Mouse (Mus musculus) midbrain, embryonic 10.5 days (tissue): ENCODE measurements at regions not wholly inside any gene's neighbourhood (a gene's known extent, or its start where the extent isn't known, plus 50 kb on each side); places are given as distances from the start of the nearest gene placed in this dataset.

ENCODE experiments used
- DNase-seq: peaks from one replicate; pipeline ENCODE4 v3.0.0-alpha.2; 2017; ENCODE audit warnings: low spot score
- H3K27ac ChIP-seq: fragments of 300-500 bp; sonication (generic); replicated peaks from 2 replicates; pipeline ENCODE4 v1.5.1; 2016; ENCODE audit warnings: mild to moderate bottlenecking
- H3K27me3 ChIP-seq: fragments of 300-500 bp; sonication (generic); 2 replicates; pipeline ENCODE4 v1.6.1; 2016; ENCODE audit warnings: low read depth, mild to moderate bottlenecking; ENCODE audit not compliant: poor library complexity, severe bottlenecking
- H3K36me3 ChIP-seq: fragments of 300-500 bp; sonication (generic); 2 replicates; pipeline ENCODE4 v1.6.1; 2016; ENCODE audit warnings: mild to moderate bottlenecking, moderate library complexity
- H3K4me1 ChIP-seq: fragments of 300-500 bp; sonication (generic); 2 replicates; pipeline ENCODE4 v1.6.1; 2016
- H3K4me3 ChIP-seq: fragments of 300-500 bp; sonication (generic); 2 replicates; pipeline ENCODE4 v1.5.1; 2016; ENCODE audit warnings: mild to moderate bottlenecking, moderate library complexity
- H3K9me3 ChIP-seq: fragments of 300-500 bp; sonication (generic); replicated peaks from 2 replicates; pipeline ENCODE4 v1.6.1; 2016; ENCODE audit warnings: mild to moderate bottlenecking
- WGBS: fragments of 180-500 bp; shearing (Covaris S2); methylation state at CpG from one replicate; pipeline ENCODE4 v1.1.7; 2016; 5-methylcytosine and 5-hydroxymethylcytosine counted together

DNA sequence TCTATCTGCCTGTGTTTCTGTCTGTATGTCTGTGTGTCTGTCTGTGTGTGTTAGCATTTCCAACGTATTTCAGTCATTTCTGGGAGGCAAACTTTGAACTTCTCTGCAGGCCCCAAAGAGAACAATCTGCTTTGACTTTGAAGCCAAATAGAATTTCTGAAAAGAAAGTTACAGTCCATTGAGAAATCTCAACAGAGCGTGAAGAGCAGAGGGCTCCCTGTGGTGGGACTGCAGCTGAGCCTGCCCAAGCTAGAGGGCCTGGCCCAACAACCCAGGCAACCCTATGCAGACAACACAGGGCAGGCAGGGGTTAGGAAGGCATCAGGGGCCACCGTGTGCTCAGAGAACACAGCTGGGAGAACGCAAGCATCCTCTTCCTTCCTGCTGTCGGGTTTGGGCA lies 143.7 kb downstream of the Ptpn20 start:
- WGBS = 46% methylated on average over 5 of the region's 5 CpGs
- H3K27me3 ChIP-seq = no peaks in the 10 kb centered on the region
- no peaks in the 10 kb centered on the region for H3K9me3 ChIP-seq
- peaks cover 26% of the 10 kb centered on the region for H3K4me1 ChIP-seq
- no peaks in the 10 kb centered on the region for H3K36me3 ChIP-seq
- no peak overlapping the region for H3K27ac ChIP-seq
- H3K4me3 ChIP-seq = no peak overlapping the region
- DNase-seq = peak; percentile 23

DNA sequence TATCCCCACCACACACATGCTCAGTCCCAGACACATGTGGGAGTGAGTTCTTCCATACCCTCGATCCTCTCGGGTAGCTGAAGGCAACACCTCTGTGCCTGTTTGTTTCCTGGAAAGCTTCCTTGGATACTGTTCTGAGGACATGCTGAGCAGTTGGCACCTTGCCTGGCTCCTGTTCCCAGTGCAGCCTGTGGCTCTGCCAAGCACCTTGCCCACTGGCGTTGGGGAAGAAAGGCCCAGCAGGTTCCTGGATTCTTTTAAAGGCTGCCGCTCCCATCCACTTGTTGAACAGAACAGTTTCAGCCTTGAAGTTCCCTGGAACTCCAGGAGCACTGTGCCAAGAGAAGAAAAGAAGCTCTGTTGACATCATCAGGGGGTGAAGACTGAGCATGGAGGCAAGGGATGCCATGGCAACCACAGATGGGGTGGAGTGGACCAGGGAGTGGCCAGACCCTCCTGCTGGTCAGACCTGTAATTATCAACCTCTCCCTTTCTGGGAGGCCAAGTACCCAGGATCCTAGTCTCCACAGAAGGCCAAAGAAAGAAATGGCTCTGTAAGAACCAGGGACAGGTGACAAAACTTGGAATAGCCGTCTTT lies 145.5 kb downstream of the Ptpn20 start:
- Histone ChIP-seq H3K27ac (no peak overlapping the region), H3K4me1 (peaks cover 17% of the 10 kb centered on the region), H3K4me3 (no peak overlapping the region), H3K27me3 (no peaks in the 10 kb centered on the region), H3K9me3 (no peaks in the 10 kb centered on the region), H3K36me3 (no peaks in the 10 kb centered on the region)
- no peak for DNase-seq
- 77% methylated on average over 5 of the region's 5 CpGs for WGBS

DNA sequence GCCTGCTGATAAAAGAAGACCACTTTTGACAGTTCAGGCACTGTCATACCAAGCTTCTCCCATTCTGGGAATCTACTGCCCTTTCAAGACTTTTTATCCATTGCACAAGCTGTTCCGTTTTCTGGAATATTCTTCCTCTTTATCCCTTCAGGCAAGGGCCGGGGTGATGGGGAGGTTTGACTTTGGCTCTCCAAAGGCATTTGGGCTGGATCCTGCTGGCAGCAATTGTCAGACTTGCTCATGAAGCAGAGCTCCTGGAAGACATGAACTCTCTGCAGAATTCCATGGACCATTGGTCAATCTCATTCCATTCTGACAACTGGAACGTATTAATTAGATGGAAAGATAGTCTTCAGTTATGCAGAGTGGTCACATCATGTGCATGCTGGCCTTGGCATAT lies 146.6 kb downstream of the Ptpn20 start:
- WGBS = 88% methylated on average over 3 of the region's 3 CpGs
- Histone ChIP-seq H3K27ac (no peak overlapping the region), H3K4me1 (peaks cover 17% of the 10 kb centered on the region), H3K27me3 (no peaks in the 10 kb centered on the region), H3K4me3 (no peak overlapping the region), H3K36me3 (no peaks in the 10 kb centered on the region), H3K9me3 (no peaks in the 10 kb centered on the region)
- no peak for DNase-seq

DNA sequence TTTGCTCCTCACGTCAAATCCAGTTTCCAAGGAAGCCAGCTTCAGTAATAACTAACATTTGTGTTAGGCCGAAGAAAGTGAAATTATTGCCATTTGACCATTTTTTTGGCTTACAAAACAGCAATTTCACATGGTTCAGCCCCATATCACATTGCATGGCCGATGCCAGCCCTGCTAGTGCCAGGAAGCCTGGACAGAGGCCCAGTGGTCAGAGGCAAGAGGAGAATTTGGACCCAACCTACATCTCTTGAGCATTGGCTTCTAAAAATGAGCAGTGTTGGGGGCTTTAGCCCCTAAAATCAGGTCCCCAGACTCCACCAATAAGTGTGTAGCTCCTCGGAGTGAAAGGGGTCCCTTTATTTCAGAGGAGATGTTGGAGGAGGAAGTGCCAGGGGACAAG lies 157.2 kb downstream of the Ptpn20 start:
- Histone ChIP-seq H3K9me3 (no peaks in the 10 kb centered on the region; the same call in 1 of the 2 replicates), H3K27me3 (no peaks in the 10 kb centered on the region), H3K4me3 (no peak overlapping the region), H3K27ac (no peak overlapping the region), H3K36me3 (no peaks in the 10 kb centered on the region), H3K4me1 (peaks cover 10% of the 10 kb centered on the region)
- DNase-seq = no peak
- 90% methylated on average over 4 of the region's 4 CpGs for WGBS

DNA sequence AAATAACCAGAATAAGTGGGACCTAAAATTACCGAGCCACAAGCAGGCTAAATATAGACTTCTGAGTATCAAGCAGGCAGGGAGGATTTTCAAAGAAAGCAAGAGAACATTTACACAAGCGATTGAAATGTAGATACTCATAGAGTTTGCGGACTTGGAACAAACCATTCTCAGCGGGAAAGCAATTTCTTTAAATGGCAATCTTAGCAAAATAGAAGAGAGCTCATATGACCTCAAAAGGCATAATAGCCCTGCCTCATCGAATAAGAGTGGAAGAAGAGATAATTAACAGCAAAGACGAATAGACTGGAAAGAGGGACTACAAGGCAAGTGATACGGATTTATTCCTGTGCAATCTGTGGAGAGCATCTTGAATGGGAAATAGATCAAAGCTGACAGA lies 163.7 kb upstream of the Gdf10 start:
- 84% methylated on average over 7 of the region's 7 CpGs for WGBS
- DNase-seq = no peak
- Histone ChIP-seq H3K27ac (no peak overlapping the region), H3K36me3 (no peaks in the 10 kb centered on the region), H3K4me3 (no peak overlapping the region), H3K9me3 (0 out of 2 replicates have a peak, but pooled peaks cover 4% of the 10 kb centered on the region), H3K4me1 (no peaks in the 10 kb centered on the region), H3K27me3 (no peaks in the 10 kb centered on the region)

DNA sequence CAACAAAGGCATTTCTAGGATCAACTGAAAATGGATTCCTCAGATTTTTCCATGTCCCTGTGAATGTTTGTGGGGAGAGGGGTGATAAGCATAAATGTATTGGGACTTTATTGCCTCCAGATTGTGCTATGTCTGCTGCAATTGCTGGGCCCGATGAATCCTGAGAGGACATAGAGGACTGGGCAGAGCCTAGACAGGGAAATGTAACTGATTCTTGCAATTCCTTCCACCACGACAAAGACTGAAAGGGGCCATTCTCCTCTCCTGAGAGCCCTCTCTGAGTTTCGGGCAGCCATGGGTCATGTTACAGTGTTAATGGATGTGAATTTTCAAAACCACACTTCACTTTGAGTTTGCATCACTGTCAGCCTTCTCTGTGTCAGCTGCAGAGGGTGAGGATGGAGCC lies 159.7 kb upstream of the Gdf10 start:
- DNase-seq = no peak
- Histone ChIP-seq H3K27ac (no peak overlapping the region), H3K4me1 (no peaks in the 10 kb centered on the region), H3K36me3 (no peaks in the 10 kb centered on the region), H3K9me3 (no peaks in the 10 kb centered on the region), H3K4me3 (no peak overlapping the region), H3K27me3 (no peaks in the 10 kb centered on the region)
- WGBS = 67% methylated on average over 3 of the region's 3 CpGs

DNA sequence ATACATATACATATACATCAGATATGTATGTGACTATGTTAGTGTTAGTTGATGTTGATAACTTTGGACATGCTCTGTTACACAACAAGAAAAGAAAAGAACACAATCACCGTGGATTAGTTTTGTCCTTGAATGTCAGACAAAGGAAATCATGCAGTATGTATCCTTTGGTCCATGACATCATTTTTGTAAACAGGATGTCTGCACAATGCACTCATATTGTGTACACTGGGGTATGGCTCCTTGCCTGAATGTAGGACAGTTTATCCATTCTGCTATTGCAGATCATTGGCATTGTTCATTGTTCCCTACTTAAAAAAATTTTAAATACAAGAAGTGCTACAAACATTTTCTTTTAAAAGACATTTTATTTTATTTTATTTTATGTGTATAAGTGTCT lies 157.6 kb upstream of the Gdf10 start:
- WGBS = 81% methylated on average over 1 of the region's 1 CpGs
- no peaks in the 10 kb centered on the region for H3K36me3 ChIP-seq
- no peak overlapping the region for H3K27ac ChIP-seq
- H3K27me3 ChIP-seq = no peaks in the 10 kb centered on the region
- no peak for DNase-seq
- no peaks in the 10 kb centered on the region for H3K4me1 ChIP-seq
- no peak overlapping the region for H3K4me3 ChIP-seq
- no peaks in the 10 kb centered on the region for H3K9me3 ChIP-seq

DNA sequence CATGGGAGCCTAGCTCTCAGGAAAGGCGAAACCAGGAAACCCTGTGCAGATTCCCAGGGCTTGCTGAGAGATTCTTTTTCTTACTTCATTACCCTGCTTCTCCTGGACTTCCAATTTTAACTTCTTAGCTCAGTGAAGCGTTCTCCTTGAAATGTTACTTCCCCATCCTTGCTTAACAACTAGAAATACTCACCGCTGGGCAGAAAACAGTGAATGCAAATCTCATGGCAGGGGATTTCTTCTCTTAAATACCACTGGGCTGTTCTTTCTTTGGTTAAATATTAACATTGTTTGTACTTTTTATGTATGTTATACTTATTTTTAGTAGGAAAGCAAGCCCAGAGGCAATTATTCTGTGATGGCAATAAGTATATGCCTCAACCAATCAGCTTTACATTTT lies 151.0 kb upstream of the Gdf10 start:
- H3K9me3 ChIP-seq = no peaks in the 10 kb centered on the region
- H3K4me1 ChIP-seq = no peaks in the 10 kb centered on the region
- no peak for DNase-seq
- no peak overlapping the region for H3K4me3 ChIP-seq
- WGBS = 91% methylated on average over 3 of the region's 3 CpGs
- H3K27ac ChIP-seq = no peak overlapping the region
- no peaks in the 10 kb centered on the region for H3K27me3 ChIP-seq
- no peaks in the 10 kb centered on the region for H3K36me3 ChIP-seq

DNA sequence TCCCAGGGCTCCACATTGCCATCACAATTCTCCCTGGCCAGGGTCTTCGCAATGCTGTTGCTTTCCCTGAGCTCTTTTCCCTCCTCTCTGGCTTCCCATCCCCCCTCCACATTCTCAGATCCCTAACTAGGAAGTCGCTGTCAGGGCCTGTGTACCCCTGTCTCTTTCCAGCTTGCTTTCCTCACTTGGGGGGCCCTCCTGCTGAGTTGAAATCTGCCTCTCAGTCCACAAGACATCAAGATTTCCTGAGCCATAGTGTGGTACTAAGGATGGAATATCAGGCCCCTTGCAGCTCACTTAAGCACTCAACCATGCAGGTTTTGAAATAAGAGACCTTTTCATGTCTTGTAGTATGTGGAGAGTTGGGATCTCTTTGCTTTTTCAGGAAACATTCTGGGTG lies 133.8 kb upstream of the Gdf10 start:
- no peak for DNase-seq
- WGBS = 28% methylated on average over 2 of the region's 2 CpGs

DNA sequence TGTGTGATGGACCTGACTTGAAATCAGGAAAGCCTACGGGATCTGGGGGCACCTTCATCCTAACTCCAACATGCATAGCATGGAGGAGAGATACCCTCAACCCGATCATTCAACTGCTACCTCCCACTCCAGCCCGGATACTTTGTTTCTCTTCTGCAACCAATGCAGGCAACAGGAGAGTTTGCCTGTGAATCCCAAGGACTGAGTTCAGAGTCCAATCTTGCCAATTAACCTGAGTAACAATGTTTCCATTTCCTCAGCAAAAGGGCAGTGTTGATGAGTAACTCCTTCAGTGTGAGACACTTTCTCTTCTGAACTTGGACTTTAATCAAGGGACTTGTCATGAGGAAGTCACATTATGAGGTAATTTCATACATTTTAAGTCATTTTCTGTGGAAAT lies 129.1 kb upstream of the Gdf10 start:
- no peaks in the 10 kb centered on the region for H3K36me3 ChIP-seq
- H3K27ac ChIP-seq = no peak overlapping the region
- no peak overlapping the region for H3K4me3 ChIP-seq
- H3K9me3 ChIP-seq = no peaks in the 10 kb centered on the region
- no peak for DNase-seq
- H3K27me3 ChIP-seq = no peaks in the 10 kb centered on the region
- 82% methylated on average over 3 of the region's 3 CpGs for WGBS
- H3K4me1 ChIP-seq = 0 out of 2 replicates have a peak, but pooled peaks cover 6% of the 10 kb centered on the region

More for the DNA sequence above, 133.8 kb upstream of the Gdf10 start:
- Histone ChIP-seq H3K27me3 (no peaks in the 10 kb centered on the region), H3K4me1 (no peaks in the 10 kb centered on the region), H3K27ac (no peak overlapping the region), H3K4me3 (no peak overlapping the region), H3K36me3 (no peaks in the 10 kb centered on the region), H3K9me3 (no peaks in the 10 kb centered on the region)

DNA sequence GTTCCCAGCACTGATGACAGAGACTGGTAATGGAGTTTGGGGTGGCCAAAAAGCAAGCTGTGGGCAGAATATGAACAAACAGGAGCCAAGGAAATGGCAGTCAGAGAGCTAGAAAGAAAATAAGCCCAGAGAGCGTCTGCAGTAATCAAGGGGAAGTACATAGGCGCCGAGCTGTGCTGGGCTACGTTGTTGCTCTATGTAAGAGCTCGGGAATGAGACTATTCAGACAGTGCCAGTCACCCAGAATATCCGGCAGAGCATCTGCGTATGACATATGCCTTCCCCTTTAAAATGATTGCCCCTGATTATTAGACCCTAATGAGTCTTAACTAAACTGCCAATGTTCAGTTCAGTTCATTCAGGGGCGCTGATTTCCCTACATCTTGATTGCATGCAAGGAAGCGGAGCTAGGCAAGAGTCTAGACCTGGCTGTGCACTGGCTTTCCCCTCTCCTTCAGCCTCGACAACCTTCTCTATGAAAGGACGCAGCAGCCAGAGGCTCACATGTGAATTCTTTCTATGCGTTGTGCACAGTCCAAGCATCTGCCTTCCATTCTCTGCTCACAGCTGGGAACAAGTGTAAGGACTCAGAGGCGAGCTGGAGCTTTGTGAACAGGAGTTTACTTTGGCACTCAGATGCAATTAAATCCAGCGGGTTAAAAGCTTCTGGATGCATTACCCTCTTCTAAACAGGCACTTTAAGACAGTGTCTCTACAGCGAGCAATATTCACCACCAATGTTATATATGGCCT lies 125.7 kb upstream of the Gdf10 start:
- no peak overlapping the region for H3K4me3 ChIP-seq
- H3K27me3 ChIP-seq = no peaks in the 10 kb centered on the region
- H3K9me3 ChIP-seq = no peaks in the 10 kb centered on the region
- 76% methylated on average over 15 of the region's 15 CpGs for WGBS
- 0 out of 2 replicates have a peak, but pooled peaks cover 6% of the 10 kb centered on the region for H3K4me1 ChIP-seq
- H3K36me3 ChIP-seq = no peaks in the 10 kb centered on the region
- no peak overlapping the region for H3K27ac ChIP-seq
- no peak for DNase-seq

DNA sequence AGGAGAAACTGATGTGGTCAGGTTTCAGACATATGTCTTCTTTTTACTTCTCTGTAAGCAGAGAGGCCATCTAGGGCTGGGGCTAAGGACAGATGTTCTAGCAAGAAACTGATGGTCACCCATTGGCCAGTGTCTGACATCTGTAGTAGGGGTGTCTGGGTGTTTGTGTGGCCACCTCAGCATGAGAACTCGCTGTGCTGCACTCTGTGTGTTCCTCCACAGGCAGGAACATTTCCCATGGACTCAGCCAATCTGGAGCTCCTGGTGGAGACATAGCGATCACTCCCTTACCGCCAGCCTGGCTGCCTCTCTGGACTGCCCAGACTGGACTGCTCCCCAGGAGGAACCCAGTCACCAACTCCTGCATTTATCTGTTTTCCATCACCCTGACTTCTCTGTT lies 119.1 kb upstream of the Gdf10 start:
- no peak for DNase-seq
- 91% methylated on average over 3 of the region's 3 CpGs for WGBS
- no peaks in the 10 kb centered on the region for H3K4me1 ChIP-seq

DNA sequence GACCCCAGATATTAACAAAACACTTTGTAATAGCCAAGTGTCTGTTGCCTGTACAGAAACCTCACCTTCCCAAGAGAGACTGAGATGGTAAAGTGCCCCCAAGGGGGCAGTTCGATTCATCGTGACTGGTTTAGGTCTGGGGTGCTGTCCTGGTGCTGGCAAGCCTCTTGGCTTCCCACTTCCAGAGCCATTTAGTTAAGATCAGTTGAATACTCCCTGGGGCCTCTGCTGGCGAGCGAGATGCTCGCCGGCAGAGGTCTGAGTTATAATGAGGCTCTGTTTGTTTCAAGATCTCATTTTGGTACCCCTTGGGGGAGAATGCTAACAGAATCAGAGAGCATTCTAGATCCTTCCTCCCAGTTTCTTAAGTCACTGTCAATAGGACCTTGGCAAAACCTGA lies 118.7 kb upstream of the Gdf10 start:
- Histone ChIP-seq H3K36me3 (no peaks in the 10 kb centered on the region), H3K9me3 (no peaks in the 10 kb centered on the region), H3K4me1 (no peaks in the 10 kb centered on the region), H3K4me3 (no peak overlapping the region), H3K27ac (no peak overlapping the region), H3K27me3 (no peaks in the 10 kb centered on the region)
- 71% methylated on average over 6 of the region's 6 CpGs for WGBS
- DNase-seq = no peak

More for the DNA sequence above, 119.1 kb upstream of the Gdf10 start:
- no peak overlapping the region for H3K4me3 ChIP-seq
- no peaks in the 10 kb centered on the region for H3K27me3 ChIP-seq
- H3K27ac ChIP-seq = no peak overlapping the region
- no peaks in the 10 kb centered on the region for H3K36me3 ChIP-seq
- H3K9me3 ChIP-seq = no peaks in the 10 kb centered on the region
